Mouse (Mus musculus): Measurements from ENCODE around the gene Efnb2. TPM values are rescaled to one million over a fixed set of nuclear protein-coding genes. Genes with fewer than 3 reads are reported as not detected.

Gene Efnb2
- polyA plus RNA-seq, 1 experiment, result 161 TPM

- TF ChIP-seq CTCF (IDR thresholded peaks at IDR 0.05; ENCODE audit: insufficient read depth, low read length), result no peak
- no peak for TF ChIP-seq POLR2A (IDR thresholded peaks at IDR 0.05; ENCODE audit: borderline replicate concordance, extremely low read depth, low read depth, low read length)
Measured at GRCm38 (mm10) chr8:8657692-8658355, 3.2 kb downstream of the Efnb2 start.

GRCm38 (mm10) chr8:8656578-8657441 lies 4.2 kb downstream of the Efnb2 start:
- no peak for DNase-seq
- Histone ChIP-seq H3K4me1 (ENCODE audit: control insufficient read depth, insufficient read depth, low read length) (peaks cover 2% of the 10 kb centered on the region; the same call in 1 of the 2 replicates), H3K4me3 (replicated peaks; ENCODE audit: extremely low read depth, low read depth, low read length) (peak overlapping the region; percentile 55)
- WGBS, result 39% methylated on average over 14 of the region's 14 CpGs
- no peak for TF ChIP-seq POLR2A (IDR thresholded peaks at IDR 0.05; ENCODE audit: borderline replicate concordance, extremely low read depth, low read depth, low read length)
- TF ChIP-seq CTCF (IDR thresholded peaks at IDR 0.05; ENCODE audit: insufficient read depth, low read length), result no peak

More at GRCm38 (mm10) chr8:8657692-8658355, 3.2 kb downstream of the Efnb2 start:
- H3K4me3 ChIP-seq (replicated peaks; ENCODE audit: extremely low read depth, low read depth, low read length), result peak overlapping the region; percentile 69
- no peak for DNase-seq
- H3K4me1 ChIP-seq (ENCODE audit: control insufficient read depth, insufficient read depth, low read length), result no peaks in the 10 kb centered on the region; the same call in 1 of the 2 replicates
- WGBS, result 56% methylated on average over 5 of the region's 5 CpGs

DNA sequence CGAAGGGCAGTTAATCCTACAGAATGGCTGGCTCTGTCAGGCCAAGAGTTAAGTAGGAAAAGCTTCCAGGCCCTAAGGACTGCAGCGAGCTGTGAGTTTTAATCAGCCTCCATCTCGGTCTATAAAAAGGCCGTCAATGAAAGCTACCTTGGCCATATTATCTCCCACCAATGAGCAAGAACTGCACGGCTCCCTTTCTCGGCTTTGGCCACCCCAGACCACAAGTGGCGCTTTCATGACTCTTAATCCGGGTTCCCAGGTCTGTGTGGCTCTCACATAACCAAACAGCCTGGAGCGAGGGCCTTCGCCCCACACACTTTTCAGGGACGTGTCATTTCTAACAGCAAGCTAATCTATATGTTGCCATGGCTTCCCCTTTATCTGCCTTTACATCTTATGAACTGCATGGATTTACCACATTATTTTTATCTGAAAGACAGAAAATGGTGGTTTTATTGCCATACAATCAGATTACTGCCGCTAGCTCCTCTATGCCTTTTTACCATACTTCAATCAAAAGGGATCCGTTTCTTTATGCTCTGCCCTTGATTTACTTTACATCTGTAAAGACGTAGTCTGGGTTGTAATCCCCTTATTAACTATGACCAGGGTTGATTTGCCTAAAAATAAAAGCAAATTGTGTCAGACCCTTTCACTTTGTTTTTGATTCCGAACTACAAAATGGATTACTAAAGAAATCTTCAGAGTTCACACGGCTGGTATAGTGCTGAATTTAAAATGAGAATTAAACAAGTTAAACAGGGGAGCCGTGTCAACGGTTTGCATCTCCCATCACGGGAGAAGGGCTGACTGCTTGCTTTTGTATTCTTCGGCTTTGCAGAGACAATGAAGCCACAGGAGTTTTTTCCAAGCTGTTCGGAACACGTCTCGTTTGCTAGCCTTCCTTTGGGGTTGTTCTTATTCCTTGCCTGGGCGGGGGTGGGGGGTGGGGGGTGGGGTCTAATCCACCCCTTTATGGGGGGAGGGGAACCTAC lies 5.4 kb downstream of the Efnb2 start:
- DNase-seq, result no peak
- TF ChIP-seq POLR2A (IDR thresholded peaks at IDR 0.05; ENCODE audit: borderline replicate concordance, extremely low read depth, low read depth, low read length) (no peak), CTCF (IDR thresholded peaks at IDR 0.05; ENCODE audit: insufficient read depth, low read length) (no peak)
- peak overlapping the region; percentile 62 for H3K4me3 ChIP-seq (replicated peaks; ENCODE audit: extremely low read depth, low read depth, low read length)

DNA sequence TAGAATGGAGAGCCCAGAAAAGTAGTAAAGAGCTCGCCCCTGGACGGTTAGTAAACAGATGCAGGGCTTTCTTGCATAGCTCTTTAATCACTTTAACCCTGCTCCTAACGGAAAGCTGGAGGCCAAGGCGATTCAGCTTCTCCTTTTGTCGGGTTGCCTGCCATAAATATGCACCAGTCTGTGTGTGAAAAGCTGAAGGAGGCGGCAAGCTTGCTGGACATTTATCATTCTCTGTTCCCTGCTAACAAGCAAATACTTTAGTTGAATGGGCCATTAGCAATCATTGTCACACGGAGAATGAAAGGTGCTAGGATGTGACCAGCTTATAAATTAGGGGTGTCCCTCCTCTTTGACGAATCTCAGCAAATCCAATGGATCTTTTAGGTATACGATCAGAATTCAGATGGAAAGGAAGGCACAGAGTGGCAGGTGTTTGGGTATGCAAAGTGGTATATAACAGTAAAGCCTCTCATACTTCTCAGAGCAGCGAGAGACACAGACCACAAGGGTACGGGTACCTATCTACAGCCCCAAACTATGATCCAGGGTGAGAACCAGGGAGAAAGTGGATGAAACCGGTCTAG lies 7.0 kb downstream of the Efnb2 start:
- Histone ChIP-seq H3K4me1 (ENCODE audit: control insufficient read depth, insufficient read depth, low read length) (peaks cover 8% of the 10 kb centered on the region), H3K4me3 (replicated peaks; ENCODE audit: extremely low read depth, low read depth, low read length) (peak overlapping the region; percentile 49)
- DNase-seq, result no peak
- WGBS, result 48% methylated on average over 12 of the region's 12 CpGs
- TF ChIP-seq POLR2A (IDR thresholded peaks at IDR 0.05; ENCODE audit: borderline replicate concordance, extremely low read depth, low read depth, low read length) (no peak), CTCF (IDR thresholded peaks at IDR 0.05; ENCODE audit: insufficient read depth, low read length) (no peak)

More for the DNA sequence above, 5.4 kb downstream of the Efnb2 start:
- H3K4me1 ChIP-seq (ENCODE audit: control insufficient read depth, insufficient read depth, low read length), result peaks cover 2% of the 10 kb centered on the region
- 50% methylated on average over 24 of the region's 24 CpGs for WGBS

DNA sequence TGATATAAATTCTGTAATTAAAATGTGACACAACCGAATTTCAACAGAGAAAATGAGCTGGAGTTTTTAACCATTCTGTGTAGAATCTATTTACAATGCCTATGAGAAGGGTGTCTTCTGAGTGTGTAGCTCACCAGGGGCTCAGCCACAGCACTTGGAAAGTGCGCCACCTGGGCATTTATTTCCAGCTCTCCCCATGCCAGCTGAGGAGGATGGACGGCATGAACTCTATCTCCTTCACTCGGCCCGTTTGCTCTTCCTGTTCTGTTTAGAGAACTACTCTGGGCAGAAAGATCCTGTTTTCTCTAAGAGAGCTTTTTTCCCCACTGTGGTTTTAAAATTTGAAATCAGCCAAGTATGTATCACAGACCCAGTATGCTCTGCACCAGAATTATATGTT lies 7.7 kb downstream of the Efnb2 start:
- DNase-seq, result no peak
- Histone ChIP-seq H3K4me3 (replicated peaks; ENCODE audit: extremely low read depth, low read depth, low read length) (no peak overlapping the region), H3K4me1 (ENCODE audit: control insufficient read depth, insufficient read depth, low read length) (peaks cover 14% of the 10 kb centered on the region)
- TF ChIP-seq CTCF (IDR thresholded peaks at IDR 0.05; ENCODE audit: insufficient read depth, low read length) (no peak), POLR2A (IDR thresholded peaks at IDR 0.05; ENCODE audit: borderline replicate concordance, extremely low read depth, low read depth, low read length) (no peak)
- 30% methylated on average over 5 of the region's 5 CpGs for WGBS

DNA sequence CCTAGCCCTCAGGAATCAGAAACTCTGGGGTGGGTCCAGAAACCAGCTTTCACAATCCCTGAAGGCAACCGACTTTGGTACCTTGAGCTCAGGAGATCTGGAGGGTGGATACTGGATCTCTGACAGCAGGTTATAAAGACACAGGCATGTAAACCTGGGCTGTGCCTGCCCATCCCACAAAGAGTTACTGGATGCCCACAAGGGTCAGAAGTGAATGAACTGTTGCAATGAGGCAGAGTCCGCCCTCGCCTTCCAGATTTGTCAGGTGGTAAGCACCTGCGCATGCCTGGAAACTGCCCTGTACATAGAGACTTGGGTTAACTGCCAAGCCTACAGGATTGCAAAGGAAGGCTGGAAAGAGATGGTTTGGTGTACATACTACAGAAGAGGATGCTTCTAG lies 8.7 kb downstream of the Efnb2 start:
- DNase-seq, result no peak
- peaks cover 17% of the 10 kb centered on the region for H3K4me1 ChIP-seq (ENCODE audit: control insufficient read depth, insufficient read depth, low read length)
- 62% methylated on average over 4 of the region's 4 CpGs for WGBS

GRCm38 (mm10) chr8:8649944-8650343 lies 11.1 kb downstream of the Efnb2 start:
- 48% methylated on average over 8 of the region's 8 CpGs for WGBS
- no peak for DNase-seq
- Histone ChIP-seq H3K4me3 (replicated peaks; ENCODE audit: extremely low read depth, low read depth, low read length) (no peak overlapping the region), H3K4me1 (ENCODE audit: control insufficient read depth, insufficient read depth, low read length) (peaks cover 20% of the 10 kb centered on the region)
- no peak for TF ChIP-seq CTCF (IDR thresholded peaks at IDR 0.05; ENCODE audit: insufficient read depth, low read length)
- TF ChIP-seq POLR2A (IDR thresholded peaks at IDR 0.05; ENCODE audit: borderline replicate concordance, extremely low read depth, low read depth, low read length), result no peak

More for the DNA sequence above, 8.7 kb downstream of the Efnb2 start:
- peak overlapping the region; percentile 32 for H3K4me3 ChIP-seq (replicated peaks; ENCODE audit: extremely low read depth, low read depth, low read length)
- TF ChIP-seq CTCF (IDR thresholded peaks at IDR 0.05; ENCODE audit: insufficient read depth, low read length), result no peak
- TF ChIP-seq POLR2A (IDR thresholded peaks at IDR 0.05; ENCODE audit: borderline replicate concordance, extremely low read depth, low read depth, low read length), result no peak

- H3K4me3 ChIP-seq (replicated peaks; ENCODE audit: extremely low read depth, low read depth, low read length), result no peak overlapping the region
- peaks cover 20% of the 10 kb centered on the region for H3K4me1 ChIP-seq (ENCODE audit: control insufficient read depth, insufficient read depth, low read length)
- no peak for DNase-seq
- no peak for TF ChIP-seq POLR2A (IDR thresholded peaks at IDR 0.05; ENCODE audit: borderline replicate concordance, extremely low read depth, low read depth, low read length)
- TF ChIP-seq CTCF (IDR thresholded peaks at IDR 0.05; ENCODE audit: insufficient read depth, low read length), result no peak
- 42% methylated on average over 3 of the region's 3 CpGs for WGBS
Measured at GRCm38 (mm10) chr8:8649536-8649935, 11.5 kb downstream of the Efnb2 start.

Data from lung, adult 2 months (tissue).